Mouse (Mus musculus): ENCODE results near the gene Sfmbt1. TPM values are rescaled to one million over a fixed set of nuclear protein-coding genes. Genes with fewer than 3 reads are reported as not detected.

Sfmbt1 gene
- polyA plus RNA-seq, 1 experiment from 2014 or later: 15.0 TPM

DNA sequence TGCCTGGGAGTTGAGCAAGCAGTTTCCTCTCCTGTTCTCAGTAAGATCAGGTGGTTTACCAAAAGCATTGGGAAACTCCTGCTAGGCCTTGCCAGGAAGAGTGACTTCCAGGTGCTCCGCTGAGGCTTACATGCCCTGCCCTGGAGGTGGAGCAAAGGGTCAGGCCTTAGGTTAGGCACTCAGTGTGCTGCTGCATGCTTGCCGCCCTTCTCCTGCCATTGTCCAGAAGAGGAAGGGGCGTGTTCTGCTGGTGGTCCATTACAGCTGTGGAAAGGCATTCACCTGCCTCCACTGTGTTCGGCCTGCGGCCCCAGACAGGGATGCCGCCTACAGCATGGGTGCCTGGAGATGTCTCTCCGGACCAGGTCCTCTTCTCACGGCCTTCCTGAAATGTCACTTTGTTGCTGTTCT lies 154.7 kb downstream of the Sfmbt1 start:
- peak; percentile 82 for ATAC-seq
- H3K27me3 ChIP-seq (ENCODE audit: insufficient read depth, low read length): no peaks in the 10 kb centered on the region
- peaks cover 33% of the 10 kb centered on the region for H3K4me1 ChIP-seq (ENCODE audit: insufficient read depth)
- TF ChIP-seq EP300 (IDR thresholded peaks at IDR 0.05; ENCODE audit: low read depth) (0 out of 2 replicates have a peak, but pooled peaks have one; percentile 70), CTCF (IDR thresholded peaks at IDR 0.05; ENCODE audit: low read depth) (no peak)
- H3K9ac ChIP-seq (replicated peaks): no peak overlapping the region; the same call in 1 of the 2 replicates
- H3K27ac ChIP-seq (ENCODE audit: low read depth): peak overlapping the region; percentile 73
- no peaks in the 10 kb centered on the region for H3K9me3 ChIP-seq (ENCODE audit: low read length)
- H3K36me3 ChIP-seq (replicated peaks; ENCODE audit: insufficient read depth, low read length): peaks cover 13% of the 10 kb centered on the region
- H3K4me3 ChIP-seq (ENCODE audit: low read depth, low read length): no peak overlapping the region
- 62% methylated on average over 8 of the region's 8 CpGs for WGBS (ENCODE audit: insufficient replicate concordance)
- DNase-seq: peak; percentile 54
- H3K4me2 ChIP-seq (ENCODE audit: low read depth, low read length): no peak overlapping the region

DNA sequence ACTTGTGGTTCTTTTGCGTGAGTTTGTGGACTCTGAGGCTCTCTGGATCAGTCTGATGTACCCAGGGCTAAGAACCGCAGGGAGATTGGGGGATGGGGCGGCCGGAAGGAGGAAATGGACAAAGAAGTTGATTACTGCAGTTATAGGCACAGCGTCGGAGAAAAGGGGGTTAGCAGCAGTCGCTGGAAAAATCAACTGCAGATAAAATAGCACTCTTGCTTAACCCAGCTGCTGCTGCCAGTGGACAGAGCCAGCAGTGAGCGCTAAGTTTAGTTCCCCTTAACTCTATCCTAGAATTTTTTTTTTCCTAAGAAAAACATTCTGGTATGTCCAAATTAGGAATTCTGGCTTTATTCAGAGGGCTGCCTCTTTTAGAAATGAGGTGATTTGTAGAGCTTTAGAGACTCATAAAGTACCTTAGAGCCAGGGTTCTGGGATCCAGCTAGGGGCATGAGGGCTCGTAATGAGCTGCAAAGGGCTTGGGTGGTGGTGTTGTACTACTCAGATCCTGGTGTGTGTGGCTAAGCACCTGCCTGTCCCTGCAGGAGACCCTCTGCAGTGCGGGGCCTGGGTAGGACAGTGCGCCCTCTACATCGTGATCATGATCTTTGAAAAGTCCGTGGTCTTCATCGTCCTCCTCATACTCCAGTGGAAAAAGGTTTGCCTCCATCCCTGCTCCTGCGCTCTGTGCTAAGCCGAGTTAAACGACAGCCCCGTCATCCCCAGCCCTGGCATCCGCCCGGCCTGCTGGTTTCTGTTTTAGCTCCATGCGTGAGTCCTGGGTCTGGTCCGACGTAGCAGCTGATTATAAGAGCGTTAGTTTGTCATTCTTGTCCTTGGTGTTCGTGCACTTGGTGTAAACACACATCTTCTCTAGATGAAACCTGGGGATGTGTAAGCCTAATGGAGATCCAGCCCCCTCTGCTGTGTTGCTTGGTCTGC lies 155.8 kb downstream of the Sfmbt1 start:
- DNase-seq: no peak
- H3K9ac ChIP-seq (replicated peaks): no peak overlapping the region
- no peaks in the 10 kb centered on the region for H3K27me3 ChIP-seq (ENCODE audit: insufficient read depth, low read length)
- H3K27ac ChIP-seq (ENCODE audit: low read depth): peak overlapping the region; percentile 73
- WGBS (ENCODE audit: insufficient replicate concordance): 64% methylated on average over 25 of the region's 25 CpGs
- H3K36me3 ChIP-seq (replicated peaks; ENCODE audit: insufficient read depth, low read length): peaks cover 8% of the 10 kb centered on the region
- H3K4me1 ChIP-seq (ENCODE audit: insufficient read depth): peaks cover 40% of the 10 kb centered on the region
- ATAC-seq: no peak
- no peaks in the 10 kb centered on the region for H3K9me3 ChIP-seq (ENCODE audit: low read length)
- 0 out of 2 replicates have a peak overlapping the region, but pooled peaks have one; percentile 7 for H3K4me2 ChIP-seq (ENCODE audit: low read depth, low read length)
- TF ChIP-seq CTCF (IDR thresholded peaks at IDR 0.05; ENCODE audit: low read depth) (no peak), EP300 (IDR thresholded peaks at IDR 0.05; ENCODE audit: low read depth) (peak; percentile 36; the same call in 1 of the 2 replicates)
- no peak overlapping the region for H3K4me3 ChIP-seq (ENCODE audit: low read depth, low read length)

Other genes with a start within 250 kb of the Sfmbt1 start
- gene Dcp1a, start 235.3 kb upstream of the Sfmbt1 start, polyA plus RNA-seq (2015; fragmentation: Nextera tagmentation; extraction: Ambion mirVana): 2.9 and 3.3 TPM in 2 replicates
- 0.22 and 0.36 TPM in 2 replicates for gene Cacna1d, start 223.4 kb upstream of the Sfmbt1 start, polyA plus RNA-seq (2015; fragmentation: Nextera tagmentation; extraction: Ambion mirVana)
- gene Tkt, start 166.5 kb upstream of the Sfmbt1 start, polyA plus RNA-seq (2015; fragmentation: Nextera tagmentation; extraction: Ambion mirVana): 96.6 and 110 TPM in 2 replicates
- 16.7 and 17.8 TPM in 2 replicates for gene Prkcd, start 88.6 kb upstream of the Sfmbt1 start, polyA plus RNA-seq (2015; fragmentation: Nextera tagmentation; extraction: Ambion mirVana)
- gene Rft1, start 60.5 kb upstream of the Sfmbt1 start, polyA plus RNA-seq (2015; fragmentation: Nextera tagmentation; extraction: Ambion mirVana): 6.6 and 7.0 TPM in 2 replicates
- 11.8 and 14.4 TPM in 2 replicates for gene Tmem110, start 110.7 kb downstream of the Sfmbt1 start, polyA plus RNA-seq (2015; fragmentation: Nextera tagmentation; extraction: Ambion mirVana)
- 5.4 and 6.0 TPM in 2 replicates for gene Mustn1, start 164.4 kb downstream of the Sfmbt1 start, polyA plus RNA-seq (2015; fragmentation: Nextera tagmentation; extraction: Ambion mirVana)
- 631 and 661 TPM in 2 replicates for gene Itih4, start 171.6 kb downstream of the Sfmbt1 start, polyA plus RNA-seq (2015; fragmentation: Nextera tagmentation; extraction: Ambion mirVana)
- 1,712 and 1,929 TPM in 2 replicates for gene Itih3, start 208.9 kb downstream of the Sfmbt1 start, polyA plus RNA-seq (2015; fragmentation: Nextera tagmentation; extraction: Ambion mirVana)
- 173 and 210 TPM in 2 replicates for gene Itih1, start 228.4 kb downstream of the Sfmbt1 start, polyA plus RNA-seq (2015; fragmentation: Nextera tagmentation; extraction: Ambion mirVana)
- gene Nek4, start 236.5 kb downstream of the Sfmbt1 start, polyA plus RNA-seq (2015; fragmentation: Nextera tagmentation; extraction: Ambion mirVana): 2.8 and 3.1 TPM in 2 replicates